Mouse (Mus musculus) forebrain, embryonic 11.5 days (tissue): ENCODE measurements around the gene Adgrg5. TPM values are rescaled to one million over a fixed set of nuclear protein-coding genes. Genes with fewer than 3 reads are reported as not detected.

ENCODE experiments used
- ATAC-seq: fragments of 200-750 bp; cut with Nextera tagmentation; replicated peaks from 2 replicates; pipeline ENCODE4 v1.8.0; 2017; ENCODE audit warnings: moderate TSS enrichment; ENCODE audit not compliant: low FRiP score
- DNase-seq: peaks from one replicate; pipeline ENCODE4 v3.0.0-alpha.2; 2017; ENCODE audit warnings: low spot score
- H3K27ac ChIP-seq: fragments of 300-500 bp; sonication (generic); 2 replicates; pipeline ENCODE4 v1.5.1; 2014; ENCODE audit warnings: low read depth, low read length
- H3K27me3 ChIP-seq: fragments of 300-500 bp; sonication (generic); 2 replicates; pipeline ENCODE4 v1.6.1; 2014; ENCODE audit warnings: mild to moderate bottlenecking, low read length, mixed read lengths; ENCODE audit not compliant: control insufficient read depth, insufficient read depth
- H3K36me3 ChIP-seq: fragments of 300-500 bp; sonication (generic); 2 replicates; pipeline ENCODE4 v1.6.1; 2014; ENCODE audit warnings: mild to moderate bottlenecking, low read length, moderate library complexity, mixed read lengths; ENCODE audit not compliant: control insufficient read depth, insufficient read depth
- H3K4me1 ChIP-seq: fragments of 300-500 bp; sonication (generic); replicated peaks from 2 replicates; pipeline ENCODE4 v1.6.1; 2014; ENCODE audit warnings: low read length, mixed read lengths; ENCODE audit not compliant: control insufficient read depth, insufficient read depth
- H3K4me2 ChIP-seq: fragments of 300-500 bp; sonication (generic); 2 replicates; pipeline ENCODE4 v1.6.1; 2014; ENCODE audit warnings: low read depth, mild to moderate bottlenecking, low read length, moderate library complexity, mixed read lengths; ENCODE audit not compliant: severe bottlenecking
- H3K4me3 ChIP-seq: fragments of 300-500 bp; sonication (generic); 2 replicates; pipeline ENCODE4 v1.5.1; 2014; ENCODE audit warnings: low read depth, low read length
- H3K9ac ChIP-seq: fragments of 300-500 bp; sonication (generic); 2 replicates; pipeline ENCODE4 v1.6.1; 2014; ENCODE audit warnings: low read length
- H3K9me3 ChIP-seq: fragments of 300-500 bp; sonication (generic); 2 replicates; pipeline ENCODE4 v1.6.1; 2016; ENCODE audit warnings: low read length, mixed read lengths; ENCODE audit not compliant: control insufficient read depth
- WGBS: fragments of 180-500 bp; shearing (Covaris S2); extraction: QIAGEN DNeasy Blood & Tissue Kit; methylation state at CpG from one replicate; pipeline ENCODE4 v1.1.7; 2014; 5-methylcytosine and 5-hydroxymethylcytosine counted together
- polyA plus RNA-seq: library from polyadenylated mRNA; unstranded; fragments of >200 nt; fragmentation: Nextera tagmentation; extraction: Ambion mirVana; gene quantifications from 2 replicates; pipeline ENCODE4 v1.2.1, GENCODE M21; 2014

The Adgrg5 gene
- polyA plus RNA-seq, 1 experiment from 2014 or later, result 0.20 TPM

DNA sequence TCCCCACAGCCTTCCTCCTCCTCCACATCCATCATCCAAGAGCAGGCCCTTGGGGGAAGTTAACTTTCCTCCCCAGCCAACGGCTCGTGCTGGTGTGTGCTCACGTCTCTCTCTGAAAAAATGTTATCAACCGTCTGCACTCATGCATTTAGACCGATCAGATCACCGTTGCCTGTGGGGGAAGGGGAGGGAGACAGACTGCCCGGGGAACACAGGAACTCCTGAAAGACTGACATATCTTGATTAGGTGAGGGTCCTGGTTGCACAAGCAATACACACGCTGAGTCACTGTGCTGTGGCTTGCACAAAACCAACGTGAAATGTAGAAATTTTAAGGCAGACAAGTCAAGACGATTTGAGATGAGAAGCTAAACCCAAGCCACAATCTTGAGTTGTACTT is 41.3 kb downstream of the Adgrg5 start:
- no peaks in the 10 kb centered on the region for H3K27me3 ChIP-seq
- H3K4me1 ChIP-seq, result no peaks in the 10 kb centered on the region
- DNase-seq (no peak), ATAC-seq (no peak)
- H3K9ac ChIP-seq, result no peak overlapping the region
- H3K4me3 ChIP-seq, result no peak overlapping the region
- H3K36me3 ChIP-seq, result no peaks in the 10 kb centered on the region
- no peak overlapping the region for H3K4me2 ChIP-seq
- 83% methylated on average over 10 of the region's 10 CpGs for WGBS
- H3K9me3 ChIP-seq, result no peaks in the 10 kb centered on the region
- no peak overlapping the region for H3K27ac ChIP-seq

DNA sequence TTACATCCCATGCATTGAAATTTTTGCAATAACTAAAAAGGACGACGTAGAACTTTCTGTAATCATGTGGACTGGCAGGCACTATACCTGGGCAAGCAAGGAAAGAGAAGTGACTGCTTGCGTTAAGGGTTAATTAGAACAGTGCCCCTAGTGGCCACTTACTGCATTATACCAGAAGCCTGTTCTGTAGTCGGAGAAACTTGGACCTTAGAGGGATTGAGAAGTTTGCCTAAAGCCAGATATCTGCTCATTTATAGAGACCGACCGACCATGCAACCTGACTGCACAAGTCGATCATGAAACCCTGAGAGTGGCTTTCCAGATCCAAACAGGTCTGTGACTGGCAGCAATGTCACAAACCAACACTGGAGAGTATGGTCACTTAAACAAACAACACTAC is 43.1 kb downstream of the Adgrg5 start:
- Histone ChIP-seq H3K4me2 (no peak overlapping the region), H3K36me3 (no peaks in the 10 kb centered on the region), H3K27ac (no peak overlapping the region), H3K27me3 (no peaks in the 10 kb centered on the region), H3K4me1 (no peaks in the 10 kb centered on the region), H3K9me3 (no peaks in the 10 kb centered on the region), H3K9ac (no peak overlapping the region), H3K4me3 (no peak overlapping the region)
- WGBS, result 22% methylated on average over 7 of the region's 7 CpGs
- DNase-seq (peak; percentile 72), ATAC-seq (no peak)

DNA sequence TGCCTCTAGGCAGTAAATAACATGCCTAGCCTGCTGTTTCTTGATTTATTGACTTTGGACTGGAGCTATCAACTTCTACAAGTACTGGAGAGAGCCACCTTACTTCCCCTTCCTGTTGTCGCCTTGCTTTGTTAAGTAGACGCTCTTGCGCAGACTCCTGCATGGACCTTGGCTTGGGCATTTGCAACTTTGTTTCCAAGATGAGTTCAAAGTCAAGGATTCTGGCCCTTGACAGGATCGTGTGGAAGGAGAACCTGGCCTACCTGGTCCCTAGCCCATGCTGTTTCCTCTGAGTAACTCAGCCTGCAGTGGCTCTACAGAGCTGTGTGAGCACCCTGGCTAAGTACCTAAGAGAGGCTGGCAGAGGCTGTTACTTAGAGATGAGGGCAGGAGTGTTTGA is 43.6 kb downstream of the Adgrg5 start:
- Histone ChIP-seq H3K9me3 (no peaks in the 10 kb centered on the region), H3K27me3 (no peaks in the 10 kb centered on the region), H3K27ac (no peak overlapping the region), H3K4me3 (no peak overlapping the region), H3K36me3 (no peaks in the 10 kb centered on the region), H3K4me2 (no peak overlapping the region), H3K9ac (no peak overlapping the region), H3K4me1 (no peaks in the 10 kb centered on the region)
- ATAC-seq (no peak), DNase-seq (no peak)
- 85% methylated on average over 4 of the region's 4 CpGs for WGBS

DNA sequence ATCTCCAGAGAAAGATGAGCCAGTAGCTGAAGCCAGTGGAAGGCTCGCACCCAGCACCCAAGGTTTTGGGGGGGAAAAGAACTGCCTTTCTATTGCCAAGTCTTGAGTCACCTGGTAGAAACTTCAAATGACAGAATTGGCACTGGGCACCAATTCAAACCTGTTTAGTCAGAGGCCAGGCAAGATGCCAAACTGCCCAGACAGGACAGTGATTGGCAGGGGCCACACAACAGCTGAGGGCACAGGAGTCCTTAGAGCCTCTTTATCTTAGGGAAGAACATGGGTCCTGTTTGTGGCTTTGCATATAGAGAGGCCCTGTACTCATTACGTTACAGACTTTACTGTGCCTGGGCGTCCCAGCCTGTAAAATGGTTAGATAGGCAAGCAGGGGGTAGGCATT is 44.1 kb downstream of the Adgrg5 start:
- WGBS, result 81% methylated on average over 3 of the region's 3 CpGs
- Histone ChIP-seq H3K9me3 (no peaks in the 10 kb centered on the region), H3K4me2 (no peak overlapping the region), H3K4me3 (no peak overlapping the region), H3K27me3 (no peaks in the 10 kb centered on the region), H3K36me3 (no peaks in the 10 kb centered on the region), H3K27ac (no peak overlapping the region), H3K9ac (no peak overlapping the region), H3K4me1 (no peaks in the 10 kb centered on the region)
- ATAC-seq (no peak), DNase-seq (no peak)

DNA sequence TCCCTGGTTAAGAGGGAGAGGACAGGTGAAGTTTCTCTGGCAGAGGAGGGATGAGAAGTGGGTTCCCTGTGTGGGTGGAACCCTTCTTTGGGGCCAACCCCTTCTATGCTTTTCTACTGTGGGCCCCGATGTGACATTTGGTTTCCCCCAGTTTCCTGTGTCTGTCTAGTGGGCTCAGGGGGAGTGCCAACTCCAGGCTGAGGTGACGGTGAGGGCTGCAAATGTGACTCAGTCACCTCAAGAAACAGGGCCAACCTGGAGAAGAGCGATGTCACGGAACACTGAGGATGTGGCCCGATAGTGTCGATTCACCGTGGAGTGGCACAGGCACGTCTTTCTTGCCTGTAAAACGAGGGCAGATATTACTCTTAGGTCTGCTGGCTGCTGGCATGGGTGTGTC is 49.8 kb downstream of the Adgrg5 start:
- peaks cover 4% of the 10 kb centered on the region; the same call in 1 of the 2 replicates for H3K27me3 ChIP-seq
- H3K4me1 ChIP-seq, result peaks cover 15% of the 10 kb centered on the region
- no peak overlapping the region for H3K27ac ChIP-seq
- H3K9ac ChIP-seq, result no peak overlapping the region
- ATAC-seq (no peak), DNase-seq (no peak)
- 93% methylated on average over 9 of the region's 9 CpGs for WGBS
- H3K4me3 ChIP-seq, result no peak overlapping the region
- no peaks in the 10 kb centered on the region for H3K36me3 ChIP-seq
- H3K9me3 ChIP-seq, result no peaks in the 10 kb centered on the region
- H3K4me2 ChIP-seq, result no peak overlapping the region

DNA sequence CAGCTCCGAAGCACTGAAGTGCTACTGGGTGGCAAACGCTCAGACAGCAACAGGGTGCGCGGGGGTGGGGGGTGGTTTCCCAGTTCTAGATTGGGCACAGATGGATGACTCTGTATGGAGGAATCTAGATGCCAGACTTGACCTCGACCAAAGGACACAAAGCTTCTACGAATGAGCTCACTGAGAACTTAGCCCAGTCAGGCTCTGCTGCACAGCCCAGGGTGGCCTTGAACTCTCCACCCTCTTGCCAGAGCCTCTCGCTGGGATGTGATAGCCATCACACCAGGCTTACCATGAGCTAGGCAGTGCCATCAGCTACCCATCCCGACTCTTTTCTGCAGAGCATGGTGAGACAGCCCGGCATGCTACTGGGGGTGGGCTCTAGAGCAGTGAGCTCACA is 50.3 kb downstream of the Adgrg5 start:
- Histone ChIP-seq H3K9me3 (no peaks in the 10 kb centered on the region), H3K9ac (no peak overlapping the region), H3K27ac (no peak overlapping the region), H3K4me1 (peaks cover 20% of the 10 kb centered on the region), H3K27me3 (peaks cover 4% of the 10 kb centered on the region; the same call in 1 of the 2 replicates), H3K36me3 (no peaks in the 10 kb centered on the region), H3K4me3 (no peak overlapping the region), H3K4me2 (no peak overlapping the region)
- DNase-seq (no peak), ATAC-seq (no peak)
- 89% methylated on average over 9 of the region's 9 CpGs for WGBS

- H3K4me2 ChIP-seq, result no peak within 1 kb of the TSS
- no peak within 1 kb of the TSS for H3K4me3 ChIP-seq
- DNase-seq (no peak), ATAC-seq (no peak)
- 68% methylated on average over 7 of the region's 7 CpGs for WGBS
- H3K27ac ChIP-seq, result no peak within 1 kb of the TSS
- peaks cover 4% of the 10 kb centered on the region; the same call in 1 of the 2 replicates for H3K27me3 ChIP-seq
- peaks cover 21% of the 10 kb centered on the region for H3K4me1 ChIP-seq
- H3K9me3 ChIP-seq, result no peaks in the 10 kb centered on the region
- H3K36me3 ChIP-seq, result no peaks in the 10 kb centered on the region
- H3K9ac ChIP-seq, result no peak within 1 kb of the TSS
Measured at GRCm38 (mm10) chr8:94974467-94975165, 51.1 kb downstream of the Adgrg5 start, which contains the start of gene Adgrg1. Gene Adgrg1 (plus strand): TSS chr8:94974751.

DNA sequence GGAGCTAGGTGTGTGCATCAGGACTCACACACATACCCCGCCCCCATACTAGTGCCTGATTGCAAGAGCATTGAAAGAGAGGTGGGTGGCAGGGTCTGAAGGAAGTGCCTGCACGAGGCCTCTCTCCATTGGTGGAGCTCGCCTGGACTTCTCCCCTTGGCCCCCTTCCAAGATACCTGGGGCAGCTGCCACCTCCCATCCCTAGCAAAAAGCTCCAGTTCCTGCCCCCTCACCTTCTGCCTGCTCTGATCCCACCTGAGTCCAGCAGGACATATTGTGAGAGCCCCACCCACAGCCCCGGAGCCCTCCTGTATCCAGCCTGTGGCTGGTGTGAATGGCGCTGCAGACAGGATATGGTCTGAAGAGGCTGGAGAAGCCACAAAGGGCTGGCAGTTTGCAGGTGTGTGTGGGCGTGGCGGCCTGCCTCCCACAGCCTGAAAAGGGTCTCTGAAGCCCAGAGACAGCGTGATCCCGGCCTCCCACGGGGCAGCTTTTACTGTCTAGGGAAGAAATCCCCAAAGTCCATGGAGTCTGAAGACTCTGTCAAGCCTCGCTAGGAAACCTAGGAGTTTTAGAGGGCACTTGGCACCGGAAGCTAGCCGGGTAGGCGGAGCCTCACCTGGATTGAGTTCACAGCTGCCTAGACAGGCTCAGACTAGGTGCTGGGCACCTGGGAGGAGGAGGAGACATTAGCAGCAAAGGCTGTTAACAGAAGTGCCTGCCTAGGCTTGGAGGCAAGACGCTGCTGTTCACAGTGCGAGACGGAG is 53.3 kb downstream of the Adgrg5 start:
- Histone ChIP-seq H3K27ac (no peak overlapping the region), H3K4me3 (0 out of 2 replicates have a peak overlapping the region, but pooled peaks have one; percentile 2)

More for the DNA sequence above, 53.3 kb downstream of the Adgrg5 start:
- Histone ChIP-seq H3K27me3 (peaks cover 4% of the 10 kb centered on the region; the same call in 1 of the 2 replicates), H3K9ac (no peak overlapping the region), H3K4me1 (peaks cover 21% of the 10 kb centered on the region), H3K9me3 (no peaks in the 10 kb centered on the region), H3K4me2 (peak overlapping the region; percentile 16; the same call in 1 of the 2 replicates), H3K36me3 (no peaks in the 10 kb centered on the region)
- no peak for ATAC-seq
- no peak for DNase-seq
- WGBS, result 19% methylated on average over 17 of the region's 17 CpGs
